Mouse (Mus musculus) adrenal gland, adult 18-20 months (tissue): Measurements from ENCODE around the gene Prss35. TPM values are rescaled to one million over a fixed set of nuclear protein-coding genes. Genes with fewer than 3 reads are reported as not detected.

Experiments used
- DNase-seq, 2 experiments: peaks; one replicate each; pipeline ENCODE4 v3.0.0; 2021 to 2022; ENCODE audit warnings: low spot score in 2 of 2
- total RNA-seq, 2 experiments: library from RNA; stranded (reverse); gene quantifications; 1 replicate in 1 of 2; 2 replicates in 1 of 2; pipeline ENCODE4 v1.2.3; 2021

Gene Prss35
- total RNA-seq, 2 experiments from 2014 or later, result 136 to 445 TPM

GRCm38 (mm10) chr9:86729084-86729483 is 14.4 kb upstream of the Prss35 start:
- no peak for DNase-seq

GRCm38 (mm10) chr9:86729811-86730210 is 13.6 kb upstream of the Prss35 start:
- no peak for DNase-seq

GRCm38 (mm10) chr9:86734357-86734756 is 9.1 kb upstream of the Prss35 start:
- no peak for DNase-seq

GRCm38 (mm10) chr9:86734795-86735194 is 8.7 kb upstream of the Prss35 start:
- no peak for DNase-seq

GRCm38 (mm10) chr9:86736991-86737390 is 6.5 kb upstream of the Prss35 start:
- DNase-seq, result no peak

- no peak for DNase-seq
These were observed 5.4 kb upstream of the Prss35 start for GRCm38 (mm10) chr9:86738067-86738466.

GRCm38 (mm10) chr9:86738801-86739200 is 4.6 kb upstream of the Prss35 start:
- DNase-seq, result no peak

- DNase-seq, result no peak
These were observed 3.5 kb upstream of the Prss35 start for GRCm38 (mm10) chr9:86739971-86740370.

- DNase-seq, result no peak
These were observed 592 bp downstream of the Prss35 start for GRCm38 (mm10) chr9:86744041-86744440.

- DNase-seq, result peak in 1 of 2 experiments; percentile 57
These were observed 2.6 kb downstream of the Prss35 start for GRCm38 (mm10) chr9:86745926-86746581.

- DNase-seq, result no peak
These were observed 19.3 kb downstream of the Prss35 start for GRCm38 (mm10) chr9:86762477-86763376.

GRCm38 (mm10) chr9:86764002-86764401 is 20.6 kb downstream of the Prss35 start:
- no peak for DNase-seq

GRCm38 (mm10) chr9:86766991-86767390 is 23.5 kb downstream of the Prss35 start:
- no peak for DNase-seq

GRCm38 (mm10) chr9:86772897-86773296 is 29.4 kb downstream of the Prss35 start:
- DNase-seq, result no peak

- DNase-seq, result no peak
These were observed 30.5 kb downstream of the Prss35 start for GRCm38 (mm10) chr9:86773996-86774395.

GRCm38 (mm10) chr9:86775374-86775773 is 31.9 kb downstream of the Prss35 start:
- no peak for DNase-seq

- DNase-seq, result no peak
These were observed 33.9 kb downstream of the Prss35 start for GRCm38 (mm10) chr9:86777309-86777708.

GRCm38 (mm10) chr9:86778212-86778611 is 34.8 kb downstream of the Prss35 start:
- no peak for DNase-seq

GRCm38 (mm10) chr9:86781426-86781825 is 38.0 kb downstream of the Prss35 start:
- DNase-seq, result no peak

GRCm38 (mm10) chr9:86782836-86783235 is 39.4 kb downstream of the Prss35 start:
- no peak for DNase-seq

GRCm38 (mm10) chr9:86789186-86789585 is 45.7 kb downstream of the Prss35 start:
- peak in 1 of 2 experiments; percentile 19 for DNase-seq

- DNase-seq, result no peak
These were observed 48.5 kb downstream of the Prss35 start for GRCm38 (mm10) chr9:86791927-86792326.
